Mouse (Mus musculus) embryonic fibroblast, embryonic 13.5 days (primary cell): Measurements from ENCODE around the gene Ptprt.
"Not testable (repeated sequence)": the region's sequence is repeated elsewhere in the genome, so short reads cannot be mapped to it uniquely, and the experiment has no call there.

Source experiments
- CTCF ChIP-seq: IDR thresholded peaks from 2 replicates; pipeline ENCODE4 v1.5.1; 2011; ENCODE audit warnings: mild to moderate bottlenecking, control low read depth, low read length, moderate library complexity, borderline replicate concordance; ENCODE audit not compliant: insufficient read depth
- POLR2A ChIP-seq: IDR thresholded peaks from 2 replicates; pipeline ENCODE4 v1.6.1; 2011; ENCODE audit warnings: low read depth, mild to moderate bottlenecking, control low read depth, low read length, moderate library complexity

GRCm38 (mm10) chr2:162136176-162136575 lies 524.8 kb downstream of the Ptprt start:
- TF ChIP-seq POLR2A, CTCF: not testable (repeated sequence)
